Mouse (Mus musculus) small intestine, adult 2 months (tissue): Measurements from ENCODE around the gene Parn.

Experiments
- CTCF ChIP-seq: fragments of 200-500 bp; IDR thresholded peaks from 2 replicates; pipeline ENCODE4 v1.5.1; 2012; ENCODE audit warnings: low read depth, mild to moderate bottlenecking, control low read depth, inconsistent platforms, low read length, moderate library complexity, mixed read lengths; ENCODE audit not compliant: insufficient replicate concordance, insufficient read length; ENCODE audit errors: extremely low read depth
- POLR2A ChIP-seq: fragments of 200-500 bp; IDR thresholded peaks from 2 replicates; pipeline ENCODE4 v1.6.1; 2012; ENCODE audit warnings: low read depth, mild to moderate bottlenecking, control low read depth, inconsistent platforms, low read length, moderate library complexity

GRCm38 (mm10) chr16:13498923-13499322 is 169.0 kb downstream of the Parn start:
- TF ChIP-seq CTCF (no peak), POLR2A (no peak)
